Mouse (Mus musculus): Measurements from ENCODE around the gene Evc. TPM values are rescaled to one million over a fixed set of nuclear protein-coding genes. Genes with fewer than 3 reads are reported as not detected.
A peak's percentile ranks its signal among the peaks of the same experiment; 100 is the strongest.

Evc gene
- polyA plus RNA-seq, 1 experiment from 2014 or later, result 25.6 TPM

DNA sequence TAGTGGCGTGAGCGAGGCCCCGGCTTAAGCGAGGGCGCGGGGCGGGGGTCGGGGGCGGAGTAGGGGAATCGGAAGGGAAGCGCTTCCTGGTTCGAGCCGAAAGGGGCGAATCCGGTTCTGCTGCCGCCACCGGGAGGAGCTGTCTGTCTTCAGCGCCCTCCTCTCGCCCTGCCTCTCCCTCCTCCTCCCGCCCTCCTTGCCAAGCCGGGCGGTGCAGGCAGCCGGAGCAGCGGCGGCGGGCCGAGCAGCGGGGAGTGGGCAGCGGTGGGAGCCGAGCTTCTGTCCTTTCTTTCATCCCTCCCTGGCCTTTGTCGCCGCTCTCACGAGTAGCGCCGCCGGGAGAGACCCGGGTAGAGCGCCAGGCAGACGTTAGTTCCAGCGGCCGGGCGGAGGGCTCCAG, 91.0 kb downstream of the Evc start:
- Histone ChIP-seq H3K4me2 (replicated peaks; ENCODE audit: low read depth, low read length) (peak overlapping the region; percentile 74), H3K4me3 (ENCODE audit: low read length) (peak overlapping the region; percentile 51), H3K9ac (replicated peaks; ENCODE audit: low read length) (peak overlapping the region; percentile 50), H3K27ac (ENCODE audit: low read length) (no peak overlapping the region), H3K36me3 (ENCODE audit: insufficient read depth, low read length) (no peaks in the 10 kb centered on the region), H3K9me3 (ENCODE audit: low read length) (no peaks in the 10 kb centered on the region), H3K4me1 (ENCODE audit: insufficient read depth, low read length) (peaks cover 26% of the 10 kb centered on the region), H3K27me3 (ENCODE audit: insufficient read depth, low read length) (peaks cover 64% of the 10 kb centered on the region)
- WGBS, result under 1% methylated on average over 32 of the region's 42 CpGs
- peak; percentile 59; the same call in 1 of the 2 replicates for ATAC-seq (ENCODE audit: low FRiP score, low TSS enrichment)

DNA sequence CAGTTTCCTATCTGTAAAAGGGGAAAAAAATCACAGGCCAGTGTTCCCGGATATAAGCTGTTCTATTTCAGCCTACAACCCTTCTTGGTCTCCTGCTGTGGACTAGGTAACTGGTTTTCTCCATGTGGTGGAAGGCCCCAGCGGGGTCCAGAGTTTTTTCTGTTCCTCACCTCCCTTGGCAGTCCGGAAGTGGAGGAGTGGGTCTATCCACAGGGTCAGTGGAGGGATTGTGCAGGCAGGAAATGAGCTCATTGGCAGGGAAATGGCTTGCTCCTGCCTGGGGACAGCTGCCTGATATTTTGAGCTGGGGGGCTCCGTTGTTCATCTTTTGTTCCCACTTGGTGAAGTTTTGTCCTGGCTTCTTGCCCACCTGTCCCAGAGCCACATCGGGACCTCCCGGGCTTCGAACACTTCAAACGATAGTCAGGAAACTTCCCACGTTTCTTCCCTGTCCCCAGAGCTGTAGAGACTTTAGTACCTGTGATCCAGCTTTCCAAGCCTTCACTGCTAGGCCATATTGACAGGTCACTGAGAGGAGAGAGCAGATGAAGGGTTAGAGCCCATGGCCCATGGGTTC, 91.9 kb downstream of the Evc start:
- H3K36me3 ChIP-seq (ENCODE audit: insufficient read depth, low read length), result no peaks in the 10 kb centered on the region
- no peak overlapping the region for H3K4me2 ChIP-seq (replicated peaks; ENCODE audit: low read depth, low read length)
- peaks cover 26% of the 10 kb centered on the region for H3K4me1 ChIP-seq (ENCODE audit: insufficient read depth, low read length)
- H3K4me3 ChIP-seq (ENCODE audit: low read length), result no peak overlapping the region; the same call in 1 of the 2 replicates
- H3K9me3 ChIP-seq (ENCODE audit: low read length), result no peaks in the 10 kb centered on the region
- 22% methylated on average over 9 of the region's 9 CpGs for WGBS
- ATAC-seq (ENCODE audit: low FRiP score, low TSS enrichment), result no peak
- H3K9ac ChIP-seq (replicated peaks; ENCODE audit: low read length), result no peak overlapping the region
- H3K27me3 ChIP-seq (ENCODE audit: insufficient read depth, low read length), result peaks cover 73% of the 10 kb centered on the region
- no peak overlapping the region; the same call in 1 of the 2 replicates for H3K27ac ChIP-seq (ENCODE audit: low read length)

DNA sequence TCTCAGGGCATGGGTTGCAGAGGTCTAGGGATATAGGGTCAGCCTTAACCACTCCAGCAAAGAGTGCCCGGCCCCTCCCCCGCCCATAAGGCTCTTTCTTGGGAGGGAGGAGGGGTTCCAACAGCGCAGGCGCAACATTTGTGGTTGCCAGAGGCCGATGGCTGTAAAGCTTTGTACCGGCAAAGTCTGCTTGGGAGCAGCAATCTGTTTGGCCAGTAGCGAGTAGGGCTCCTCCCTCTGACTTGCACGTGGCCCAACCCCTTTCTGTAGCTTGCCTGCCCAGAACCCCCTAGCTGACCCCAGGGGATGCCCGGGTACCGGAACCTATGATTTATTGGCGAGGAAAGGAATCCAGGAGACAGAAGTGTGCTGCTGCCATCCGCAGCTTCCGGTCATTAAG, 92.5 kb downstream of the Evc start:
- WGBS, result 0% methylated on average over 13 of the region's 13 CpGs
- H3K27me3 ChIP-seq (ENCODE audit: insufficient read depth, low read length), result peaks cover 78% of the 10 kb centered on the region
- peaks cover 26% of the 10 kb centered on the region for H3K4me1 ChIP-seq (ENCODE audit: insufficient read depth, low read length)
- H3K9ac ChIP-seq (replicated peaks; ENCODE audit: low read length), result no peak overlapping the region
- no peak overlapping the region for H3K4me3 ChIP-seq (ENCODE audit: low read length)
- no peak overlapping the region for H3K4me2 ChIP-seq (replicated peaks; ENCODE audit: low read depth, low read length)
- H3K36me3 ChIP-seq (ENCODE audit: insufficient read depth, low read length), result no peaks in the 10 kb centered on the region
- no peaks in the 10 kb centered on the region for H3K9me3 ChIP-seq (ENCODE audit: low read length)
- ATAC-seq (ENCODE audit: low FRiP score, low TSS enrichment), result 0 out of 2 replicates have a peak, but pooled peaks have one; percentile 7
- no peak overlapping the region for H3K27ac ChIP-seq (ENCODE audit: low read length)

DNA sequence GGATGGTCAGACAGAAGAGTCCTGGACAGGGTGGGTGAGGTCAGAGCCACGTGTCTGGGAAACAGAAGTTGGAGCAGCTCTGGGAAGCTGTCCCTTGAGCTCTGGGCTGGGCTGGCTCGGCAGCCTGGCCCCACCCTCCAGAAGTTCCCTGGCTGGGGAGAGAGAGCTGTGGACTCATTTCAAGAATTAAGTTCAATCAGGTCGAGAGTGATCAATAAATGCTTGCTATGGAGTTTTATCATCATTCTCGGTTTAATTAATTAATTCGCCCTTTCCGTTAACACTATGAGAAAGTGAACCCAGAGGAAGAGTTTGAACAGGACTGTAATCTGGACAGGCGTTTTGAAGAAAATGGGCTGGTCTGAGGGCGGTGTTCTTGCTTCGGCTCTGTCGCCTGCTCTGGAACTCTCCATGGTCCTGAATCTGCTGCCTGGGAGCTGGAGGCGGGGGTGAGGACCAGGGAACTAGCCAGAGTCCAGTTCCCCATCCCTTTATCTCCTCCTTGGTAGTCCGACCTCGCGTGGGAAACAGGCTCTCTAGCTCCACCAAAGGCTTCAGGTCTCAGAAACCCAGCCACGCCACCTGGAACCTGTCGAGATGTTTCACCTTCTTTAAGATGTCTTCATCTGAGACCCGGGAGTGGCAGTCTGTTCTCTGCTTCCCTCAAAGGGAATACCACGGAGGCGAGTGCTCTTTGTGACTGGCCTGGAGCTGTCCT, 93.4 kb downstream of the Evc start:
- peaks cover 78% of the 10 kb centered on the region for H3K27me3 ChIP-seq (ENCODE audit: insufficient read depth, low read length)
- peak; percentile 31; the same call in 1 of the 2 replicates for ATAC-seq (ENCODE audit: low FRiP score, low TSS enrichment)
- H3K9ac ChIP-seq (replicated peaks; ENCODE audit: low read length), result no peak overlapping the region
- H3K4me2 ChIP-seq (replicated peaks; ENCODE audit: low read depth, low read length), result no peak overlapping the region
- H3K4me1 ChIP-seq (ENCODE audit: insufficient read depth, low read length), result peaks cover 26% of the 10 kb centered on the region
- H3K27ac ChIP-seq (ENCODE audit: low read length), result no peak overlapping the region
- H3K36me3 ChIP-seq (ENCODE audit: insufficient read depth, low read length), result no peaks in the 10 kb centered on the region
- no peaks in the 10 kb centered on the region for H3K9me3 ChIP-seq (ENCODE audit: low read length)
- no peak overlapping the region for H3K4me3 ChIP-seq (ENCODE audit: low read length)
- WGBS, result 1% methylated on average over 19 of the region's 19 CpGs

DNA sequence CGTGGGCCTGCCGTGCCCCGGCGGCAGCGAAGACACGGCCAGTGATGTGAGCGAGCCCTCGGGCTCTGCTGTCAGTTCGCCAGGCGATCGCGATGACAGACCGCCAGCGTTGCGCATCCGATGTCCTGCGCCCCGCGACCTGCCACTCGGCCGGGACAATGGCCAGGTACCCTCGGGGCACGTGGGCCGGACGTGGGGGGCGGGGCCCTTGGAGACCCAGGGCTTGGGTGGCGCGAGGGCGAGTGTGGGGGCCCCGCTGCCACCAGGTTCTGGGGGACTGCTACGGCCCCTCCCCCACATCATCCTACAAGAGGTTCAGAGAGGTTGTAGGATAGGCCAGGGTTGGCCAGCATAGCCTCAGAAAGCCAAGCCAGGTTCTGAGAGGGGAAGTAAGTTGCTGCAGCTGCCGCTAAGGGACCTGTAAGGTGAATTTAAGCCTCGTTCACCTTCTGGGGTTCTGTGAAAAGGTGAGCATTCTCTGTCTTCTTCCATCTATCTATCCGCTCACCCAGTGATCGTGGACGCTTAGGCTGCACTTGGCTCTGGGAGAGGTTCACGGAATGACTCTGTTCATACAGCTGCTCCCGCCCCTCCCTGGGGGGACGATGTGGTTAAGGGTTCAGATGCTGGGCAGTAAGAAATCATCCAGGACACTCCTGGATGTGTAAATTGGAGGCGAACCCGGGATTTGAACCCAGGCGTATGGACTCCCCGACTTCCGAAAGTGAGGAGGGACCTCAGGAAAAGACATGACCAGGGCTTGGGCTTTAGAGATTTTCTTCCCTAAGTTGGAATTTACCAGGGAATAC, 94.1 kb downstream of the Evc start:
- 10% methylated on average over 44 of the region's 44 CpGs for WGBS
- H3K27me3 ChIP-seq (ENCODE audit: insufficient read depth, low read length), result peaks cover 78% of the 10 kb centered on the region
- no peak for ATAC-seq (ENCODE audit: low FRiP score, low TSS enrichment)

DNA sequence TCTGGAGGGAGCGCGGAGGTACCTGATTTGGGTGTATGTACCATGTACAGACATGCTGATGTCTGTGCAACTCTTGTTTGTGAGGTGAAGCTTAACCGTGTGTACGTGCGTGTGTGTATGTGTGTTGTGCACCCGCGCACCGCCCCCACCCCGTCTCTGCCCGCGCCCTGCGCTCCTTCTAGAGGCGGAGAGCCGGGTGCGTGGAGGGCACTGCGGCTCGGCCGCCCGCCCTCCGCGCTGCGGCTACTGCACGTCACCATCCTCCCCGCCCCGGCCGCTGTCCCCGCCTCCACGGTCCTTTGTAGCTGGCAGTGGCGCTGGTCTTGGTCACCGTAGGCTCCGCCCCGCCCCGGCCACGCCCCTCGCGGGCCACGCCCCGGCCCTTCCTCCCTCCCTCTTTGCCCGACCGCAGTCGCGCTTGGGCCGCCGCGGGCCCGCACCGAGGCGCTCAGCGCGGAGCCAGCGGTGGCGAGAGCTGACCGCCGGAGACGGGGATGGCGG, 95.0 kb downstream of the Evc start, which contains the start of gene Crmp1:
Gene Crmp1, plus strand, starts transcription at position 290 of the 501 bp plus-strand sequence.
- Histone ChIP-seq H3K9me3 (ENCODE audit: low read length) (no peaks in the 10 kb centered on the region), H3K4me3 (ENCODE audit: low read length) (peak within 1 kb of the TSS; percentile 45), H3K27me3 (ENCODE audit: insufficient read depth, low read length) (peaks cover 73% of the 10 kb centered on the region), H3K4me1 (ENCODE audit: insufficient read depth, low read length) (peaks cover 26% of the 10 kb centered on the region), H3K9ac (replicated peaks; ENCODE audit: low read length) (no peak within 1 kb of the TSS), H3K36me3 (ENCODE audit: insufficient read depth, low read length) (no peaks in the 10 kb centered on the region), H3K4me2 (replicated peaks; ENCODE audit: low read depth, low read length) (peak within 1 kb of the TSS; percentile 65), H3K27ac (ENCODE audit: low read length) (no peak within 1 kb of the TSS)
- 1% methylated on average over 26 of the region's 56 CpGs for WGBS
- ATAC-seq (ENCODE audit: low FRiP score, low TSS enrichment), result peak; percentile 70

More for the DNA sequence above, 94.1 kb downstream of the Evc start:
- peak overlapping the region; percentile 45 for H3K4me3 ChIP-seq (ENCODE audit: low read length)
- no peak overlapping the region for H3K27ac ChIP-seq (ENCODE audit: low read length)
- H3K9me3 ChIP-seq (ENCODE audit: low read length), result no peaks in the 10 kb centered on the region
- peaks cover 26% of the 10 kb centered on the region for H3K4me1 ChIP-seq (ENCODE audit: insufficient read depth, low read length)
- no peaks in the 10 kb centered on the region for H3K36me3 ChIP-seq (ENCODE audit: insufficient read depth, low read length)
- no peak overlapping the region for H3K9ac ChIP-seq (replicated peaks; ENCODE audit: low read length)
- H3K4me2 ChIP-seq (replicated peaks; ENCODE audit: low read depth, low read length), result peak overlapping the region; percentile 65

DNA sequence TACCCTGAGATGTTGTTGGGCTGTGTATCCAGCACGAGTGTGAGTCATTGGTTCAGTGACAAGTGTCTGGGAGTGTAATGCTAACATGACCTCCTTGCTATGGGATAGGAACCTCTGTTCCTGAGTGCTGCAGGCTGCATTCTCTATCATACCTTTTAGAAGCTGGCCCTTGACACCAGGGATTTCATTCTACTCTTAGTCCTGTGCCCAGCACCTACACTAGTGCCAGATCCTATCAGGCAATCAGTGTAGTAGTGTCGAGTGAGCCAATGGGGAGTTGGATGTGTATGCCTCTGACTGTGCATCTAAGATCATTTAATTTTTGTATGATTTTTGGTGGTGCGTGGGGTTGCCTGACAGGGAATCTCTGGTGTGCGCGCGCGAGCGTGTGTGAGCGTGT, 95.5 kb downstream of the Evc start:
- peak overlapping the region; percentile 45 for H3K4me3 ChIP-seq (ENCODE audit: low read length)
- no peaks in the 10 kb centered on the region for H3K36me3 ChIP-seq (ENCODE audit: insufficient read depth, low read length)
- H3K27ac ChIP-seq (ENCODE audit: low read length), result no peak overlapping the region
- peaks cover 68% of the 10 kb centered on the region for H3K27me3 ChIP-seq (ENCODE audit: insufficient read depth, low read length)
- WGBS, result 16% methylated on average over 9 of the region's 9 CpGs
- peaks cover 23% of the 10 kb centered on the region for H3K4me1 ChIP-seq (ENCODE audit: insufficient read depth, low read length)
- no peak overlapping the region for H3K9ac ChIP-seq (replicated peaks; ENCODE audit: low read length)
- H3K9me3 ChIP-seq (ENCODE audit: low read length), result no peaks in the 10 kb centered on the region
- no peak for ATAC-seq (ENCODE audit: low FRiP score, low TSS enrichment)
- H3K4me2 ChIP-seq (replicated peaks; ENCODE audit: low read depth, low read length), result peak overlapping the region; percentile 65; the same call in 1 of the 2 replicates

DNA sequence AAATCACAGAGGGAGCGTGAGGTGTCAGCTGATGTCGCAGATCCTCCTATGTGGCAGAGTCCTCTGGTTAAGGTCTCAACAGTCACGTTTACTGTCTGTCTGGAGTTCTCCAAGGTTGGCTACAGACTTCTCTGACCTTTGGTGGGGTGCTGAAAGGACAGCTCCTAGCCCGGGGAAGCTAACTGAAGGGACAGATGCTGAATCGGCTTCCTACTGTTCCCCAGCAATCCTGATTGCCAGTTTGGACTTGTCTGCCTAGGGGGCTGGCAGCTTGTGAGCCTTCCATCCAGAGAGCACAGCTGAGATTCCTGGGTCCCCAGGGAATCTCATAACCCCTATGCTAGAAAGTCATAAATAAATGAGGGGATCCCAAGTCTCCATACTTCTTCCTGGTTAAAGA, 96.1 kb downstream of the Evc start:
- Histone ChIP-seq H3K9me3 (ENCODE audit: low read length) (no peaks in the 10 kb centered on the region), H3K9ac (replicated peaks; ENCODE audit: low read length) (no peak overlapping the region), H3K36me3 (ENCODE audit: insufficient read depth, low read length) (no peaks in the 10 kb centered on the region), H3K27ac (ENCODE audit: low read length) (no peak overlapping the region), H3K27me3 (ENCODE audit: insufficient read depth, low read length) (peaks cover 64% of the 10 kb centered on the region), H3K4me3 (ENCODE audit: low read length) (no peak overlapping the region), H3K4me2 (replicated peaks; ENCODE audit: low read depth, low read length) (no peak overlapping the region), H3K4me1 (ENCODE audit: insufficient read depth, low read length) (peaks cover 19% of the 10 kb centered on the region)
- ATAC-seq (ENCODE audit: low FRiP score, low TSS enrichment), result no peak
- WGBS, result 3% methylated on average over 5 of the region's 5 CpGs
